Mouse (Mus musculus) spleen, adult 2 months (tissue): ENCODE data around the gene Ugt1a6a. TPM values are rescaled to one million over a fixed set of nuclear protein-coding genes. Genes with fewer than 3 reads are reported as not detected.

Experiments used
- DNase-seq, 2 experiments: peaks; one replicate each; pipeline versions ENCODE4 v3.0.0 to v3.0.0-alpha.2; 2012 to 2021; ENCODE audit warnings: low spot score in 2 of 2, low read depth in 1 of 2
- H3K27ac ChIP-seq: fragments of 200-500 bp; 2 replicates; pipeline ENCODE4 v1.5.1; 2012; ENCODE audit warnings: low read length, inconsistent platforms; ENCODE audit not compliant: insufficient read depth
- H3K27me3 ChIP-seq: fragments of 200-500 bp; 2 replicates; pipeline ENCODE4 v1.6.1; 2012; ENCODE audit warnings: mild to moderate bottlenecking, moderate library complexity, low read length, inconsistent platforms; ENCODE audit not compliant: control insufficient read depth, insufficient read depth
- H3K36me3 ChIP-seq: fragments of 200-500 bp; 2 replicates; pipeline ENCODE4 v1.6.1; 2012; ENCODE audit warnings: mild to moderate bottlenecking, low read length, inconsistent platforms; ENCODE audit not compliant: control insufficient read depth, insufficient read depth
- H3K4me1 ChIP-seq: fragments of 200-500 bp; 2 replicates; pipeline ENCODE4 v1.6.1; 2011; ENCODE audit warnings: inconsistent platforms; ENCODE audit not compliant: control insufficient read depth, insufficient read depth, insufficient read length
- H3K4me3 ChIP-seq: fragments of 200-500 bp; 2 replicates; pipeline ENCODE4 v1.5.1; 2011; ENCODE audit warnings: mild to moderate bottlenecking, inconsistent platforms; ENCODE audit not compliant: insufficient read depth, insufficient read length; ENCODE audit errors: extremely low read depth
- CTCF ChIP-seq: fragments of 200-500 bp; IDR thresholded peaks from 2 replicates; pipeline ENCODE4 v1.5.1; 2011; ENCODE audit warnings: mild to moderate bottlenecking, inconsistent platforms; ENCODE audit not compliant: insufficient read depth, insufficient read length, insufficient replicate concordance; ENCODE audit errors: extremely low read depth
- POLR2A ChIP-seq: fragments of 200-500 bp; IDR thresholded peaks from 2 replicates; pipeline ENCODE4 v1.6.1; 2011; ENCODE audit warnings: low read depth, low read length, inconsistent platforms
- WGBS: fragments of 180-500 bp; shearing (Covaris S2); methylation state at CpG from one replicate; pipeline ENCODE4 v1.1.7; 2018; 5-methylcytosine and 5-hydroxymethylcytosine counted together
- polyA plus RNA-seq: library from polyadenylated mRNA; depleted of rRNA; stranded (reverse); fragments of >200 nt; gene quantifications from 2 replicates; pipeline ENCODE4 v1.2.3, GENCODE M21; 2012

Gene Ugt1a6a
- polyA plus RNA-seq, 1 experiment = 0.44 TPM

- H3K27me3 ChIP-seq = no peaks in the 10 kb centered on the region
- TF ChIP-seq POLR2A = no peak
- no peak for TF ChIP-seq CTCF
- no peak overlapping the region for H3K4me3 ChIP-seq
- H3K27ac ChIP-seq = no peak overlapping the region
- no peak for DNase-seq
- H3K4me1 ChIP-seq = peaks cover 9% of the 10 kb centered on the region; the same call in 1 of the 2 replicates
- no peaks in the 10 kb centered on the region for H3K36me3 ChIP-seq
- 59% methylated on average over 4 of the region's 4 CpGs for WGBS
These were observed 114.0 kb downstream of the Ugt1a6a start for GRCm38 (mm10) chr1:88248658-88249057.

- no peak for DNase-seq
- Histone ChIP-seq H3K36me3 (no peaks in the 10 kb centered on the region), H3K27me3 (no peaks in the 10 kb centered on the region), H3K4me3 (no peak overlapping the region), H3K4me1 (peaks cover 10% of the 10 kb centered on the region; the same call in 1 of the 2 replicates), H3K27ac (no peak overlapping the region)
- WGBS = 80% methylated on average over 7 of the region's 7 CpGs
- TF ChIP-seq POLR2A (no peak), CTCF (no peak)
These were observed 115.0 kb downstream of the Ugt1a6a start for GRCm38 (mm10) chr1:88249596-88249995.

GRCm38 (mm10) chr1:88250023-88250422, 115.4 kb downstream of the Ugt1a6a start:
- H3K4me3 ChIP-seq = no peak overlapping the region
- no peaks in the 10 kb centered on the region for H3K36me3 ChIP-seq
- no peaks in the 10 kb centered on the region for H3K27me3 ChIP-seq
- no peak for TF ChIP-seq POLR2A
- no peak for TF ChIP-seq CTCF
- 84% methylated on average over 5 of the region's 5 CpGs for WGBS
- H3K27ac ChIP-seq = no peak overlapping the region
- DNase-seq = no peak
- peaks cover 10% of the 10 kb centered on the region; the same call in 1 of the 2 replicates for H3K4me1 ChIP-seq

GRCm38 (mm10) chr1:88253106-88253505, 118.5 kb downstream of the Ugt1a6a start:
- no peaks in the 10 kb centered on the region for H3K27me3 ChIP-seq
- no peak for DNase-seq
- H3K4me1 ChIP-seq = peaks cover 10% of the 10 kb centered on the region; the same call in 1 of the 2 replicates
- 49% methylated on average over 8 of the region's 8 CpGs for WGBS
- no peaks in the 10 kb centered on the region for H3K36me3 ChIP-seq
- H3K4me3 ChIP-seq = no peak overlapping the region
- TF ChIP-seq POLR2A (no peak), CTCF (no peak)
- H3K27ac ChIP-seq = no peak overlapping the region

GRCm38 (mm10) chr1:88253540-88253939, 118.9 kb downstream of the Ugt1a6a start:
- DNase-seq = no peak
- Histone ChIP-seq H3K27me3 (no peaks in the 10 kb centered on the region), H3K36me3 (no peaks in the 10 kb centered on the region), H3K27ac (no peak overlapping the region), H3K4me3 (no peak overlapping the region), H3K4me1 (peaks cover 10% of the 10 kb centered on the region; the same call in 1 of the 2 replicates)
- 66% methylated on average over 6 of the region's 6 CpGs for WGBS
- TF ChIP-seq POLR2A (no peak), CTCF (no peak)

GRCm38 (mm10) chr1:88254793-88255465, 120.3 kb downstream of the Ugt1a6a start:
- H3K4me1 ChIP-seq = peaks cover 18% of the 10 kb centered on the region; the same call in 1 of the 2 replicates

GRCm38 (mm10) chr1:88255466-88255857, 120.9 kb downstream of the Ugt1a6a start:
- no peaks in the 10 kb centered on the region for H3K27me3 ChIP-seq
- H3K4me3 ChIP-seq = no peak overlapping the region
- H3K27ac ChIP-seq = no peak overlapping the region
- DNase-seq = no peak
- H3K4me1 ChIP-seq = peaks cover 21% of the 10 kb centered on the region; the same call in 1 of the 2 replicates
- TF ChIP-seq POLR2A = no peak
- TF ChIP-seq CTCF = no peak
- H3K36me3 ChIP-seq = no peaks in the 10 kb centered on the region
- WGBS = 64% methylated on average over 2 of the region's 2 CpGs

More at GRCm38 (mm10) chr1:88254793-88255465, 120.3 kb downstream of the Ugt1a6a start:
- Histone ChIP-seq H3K27me3 (no peaks in the 10 kb centered on the region), H3K27ac (no peak overlapping the region), H3K4me3 (no peak overlapping the region), H3K36me3 (no peaks in the 10 kb centered on the region)
- TF ChIP-seq POLR2A (no peak), CTCF (no peak)
- no peak for DNase-seq
- WGBS = 80% methylated on average over 12 of the region's 12 CpGs
